Mouse (Mus musculus) adrenal gland (tissue): ENCODE data around the gene Specc1l.
"Not testable (repeated sequence)": the region's sequence is repeated elsewhere in the genome, so short reads cannot be mapped to it uniquely, and the experiment has no call there.

Experiments used
- intact Hi-C: fragments of 180-260 bp; cut with DNase I; formaldehyde crosslinking; loops from one replicate; pipeline ENCODE4 v1.15.1; 2025

Gene Specc1l

GRCm38 (mm10) chr10:75344563-75344962 lies 132.7 kb downstream of the Specc1l start:
- intact Hi-C loops: not testable (repeated sequence)

GRCm38 (mm10) chr10:75345265-75345664 lies 133.4 kb downstream of the Specc1l start:
- intact Hi-C loops: no loop called here

- intact Hi-C loops: no loop called here
Measured at GRCm38 (mm10) chr10:75350564-75350963, 138.7 kb downstream of the Specc1l start.

- intact Hi-C loops: no loop called here
Measured at GRCm38 (mm10) chr10:75352541-75352940, 140.7 kb downstream of the Specc1l start.

GRCm38 (mm10) chr10:75353838-75354241 lies 142.0 kb downstream of the Specc1l start:
- intact Hi-C loops: not testable (repeated sequence)

- intact Hi-C loops: no loop called here
Measured at GRCm38 (mm10) chr10:75355341-75355740, 143.5 kb downstream of the Specc1l start.
